Mouse (Mus musculus) naive thymus-derived CD4-positive, alpha-beta T cell, adult 2 months (primary cell): ENCODE measurements around the gene Gfra4.

ENCODE experiments used
- DNase-seq: peaks from one replicate; pipeline ENCODE4 v3.0.0-alpha.2; 2011; ENCODE audit warnings: low read depth

The Gfra4 gene

GRCm38 (mm10) chr2:131042988-131043387, at the start of gene Gfra4:
Gene Gfra4, minus strand, starts transcription at chr2:131043088.
- DNase-seq = no peak

- no peak for DNase-seq
Measured at GRCm38 (mm10) chr2:131090852-131091251, 48.0 kb upstream of the Gfra4 start.

DNA sequence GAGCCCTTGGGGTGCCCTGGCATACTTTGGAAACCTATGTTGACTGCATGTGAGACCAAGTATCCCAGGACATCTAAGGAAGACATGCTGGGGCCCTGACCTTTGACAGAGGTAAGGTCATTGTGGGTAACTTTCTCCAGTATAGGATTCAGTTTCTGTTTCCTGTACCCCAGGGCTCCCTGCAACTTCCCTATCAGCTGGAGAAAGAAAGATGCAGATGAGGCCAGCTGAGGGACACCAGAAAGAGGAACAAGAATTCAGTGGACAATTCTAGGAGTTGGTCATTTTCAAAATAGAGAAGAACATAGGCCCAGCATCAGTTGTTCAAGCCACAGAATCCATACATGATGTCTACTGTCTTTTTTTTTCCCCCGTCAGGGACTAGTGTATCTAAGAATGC, 46.7 kb upstream of the Gfra4 start:
- DNase-seq = no peak

- DNase-seq = no peak
Measured at GRCm38 (mm10) chr2:131088581-131088980, 45.7 kb upstream of the Gfra4 start.

- no peak for DNase-seq
Measured at GRCm38 (mm10) chr2:131086667-131087390, 43.9 kb upstream of the Gfra4 start, which contains the start of gene Siglec1. Gene Siglec1, minus strand, starts transcription at chr2:131086765.

DNA sequence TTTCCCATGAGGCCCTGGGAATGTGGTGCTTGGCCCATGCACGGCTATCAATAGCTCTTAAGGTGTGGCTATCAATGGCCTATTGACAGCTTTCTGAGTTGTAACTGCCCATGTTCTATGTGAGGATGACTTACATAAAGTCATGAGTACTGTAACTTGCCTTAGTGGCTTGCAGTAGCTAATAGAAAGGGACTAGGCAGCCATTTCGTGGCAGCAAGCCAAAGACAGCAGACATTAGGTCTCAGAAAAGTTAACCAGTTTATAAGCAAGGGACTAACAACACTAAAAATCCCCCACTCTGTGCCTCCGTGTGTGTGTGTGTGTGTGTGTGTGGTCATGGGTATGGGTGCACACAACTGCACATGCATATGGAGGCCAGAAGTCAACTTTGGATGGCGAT, 41.3 kb upstream of the Gfra4 start:
- DNase-seq = no peak

- DNase-seq = no peak
Measured at GRCm38 (mm10) chr2:131080507-131080906, 37.6 kb upstream of the Gfra4 start.

GRCm38 (mm10) chr2:131072536-131072935, 29.6 kb upstream of the Gfra4 start:
- DNase-seq = no peak

DNA sequence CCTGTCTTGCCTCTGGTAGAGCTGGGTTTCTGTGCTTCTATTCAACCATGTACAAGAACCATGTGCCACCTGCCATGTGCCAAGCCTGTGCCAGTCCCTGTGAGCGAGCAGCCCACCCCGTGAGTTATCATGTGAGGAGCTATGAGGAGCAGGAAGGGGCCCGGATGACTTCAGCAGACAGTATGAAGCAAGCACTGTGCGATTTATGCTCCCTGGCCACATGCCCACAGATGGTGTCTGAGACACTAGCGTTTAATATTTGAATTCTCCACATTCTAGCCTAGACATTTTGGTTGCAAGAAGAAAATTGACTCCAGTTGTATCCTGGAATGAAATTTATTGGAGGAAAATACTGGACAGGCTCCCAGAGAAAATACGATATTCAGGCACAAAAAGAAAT, 24.6 kb upstream of the Gfra4 start:
- no peak for DNase-seq

DNA sequence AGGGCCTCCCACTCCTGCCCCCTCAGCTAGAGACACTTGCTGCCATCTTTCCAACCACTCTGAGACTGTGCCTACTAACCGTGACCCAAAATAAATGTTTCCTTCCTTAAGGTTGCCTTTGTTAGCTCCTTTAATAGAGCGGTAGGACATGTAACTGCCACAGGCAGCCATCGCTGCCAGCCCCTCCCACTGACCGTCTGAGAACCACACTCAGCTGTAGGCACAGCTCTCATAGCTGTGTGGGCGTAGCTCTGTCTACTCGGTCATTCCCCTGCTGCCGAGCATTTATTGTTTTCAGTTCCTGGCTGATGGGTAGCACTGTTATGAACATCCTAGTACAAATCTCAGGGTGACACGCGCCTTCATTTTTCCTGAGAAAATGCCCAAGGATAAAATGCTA, 23.5 kb upstream of the Gfra4 start:
- DNase-seq = no peak

DNA sequence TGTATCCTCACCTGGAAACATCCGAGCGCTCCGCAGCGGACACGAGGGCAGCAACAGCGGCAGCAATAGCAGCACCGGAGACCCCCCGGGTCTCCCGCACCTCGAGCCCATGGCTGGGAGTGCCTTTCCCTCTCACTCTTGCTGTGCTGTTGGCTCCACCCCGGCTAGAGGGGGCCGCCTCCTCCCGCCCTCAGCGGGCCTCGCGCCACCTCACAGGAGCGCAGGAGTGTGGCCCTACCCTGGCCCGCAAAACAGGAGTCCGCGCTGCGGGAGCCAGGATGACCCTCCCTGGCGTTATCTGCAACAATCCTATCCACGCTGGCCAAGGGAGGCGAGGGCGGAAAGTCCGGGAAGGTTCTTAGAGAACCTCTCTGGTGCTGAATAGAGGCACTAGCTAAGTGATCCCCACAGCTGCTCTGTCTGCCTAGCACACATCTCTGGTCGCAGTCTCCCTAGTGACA, 20.5 kb upstream of the Gfra4 start, which contains the start of gene Adam33:
Adam33 (minus strand) TSS at position 411 of the 461 bp plus-strand sequence.
- DNase-seq = no peak

DNA sequence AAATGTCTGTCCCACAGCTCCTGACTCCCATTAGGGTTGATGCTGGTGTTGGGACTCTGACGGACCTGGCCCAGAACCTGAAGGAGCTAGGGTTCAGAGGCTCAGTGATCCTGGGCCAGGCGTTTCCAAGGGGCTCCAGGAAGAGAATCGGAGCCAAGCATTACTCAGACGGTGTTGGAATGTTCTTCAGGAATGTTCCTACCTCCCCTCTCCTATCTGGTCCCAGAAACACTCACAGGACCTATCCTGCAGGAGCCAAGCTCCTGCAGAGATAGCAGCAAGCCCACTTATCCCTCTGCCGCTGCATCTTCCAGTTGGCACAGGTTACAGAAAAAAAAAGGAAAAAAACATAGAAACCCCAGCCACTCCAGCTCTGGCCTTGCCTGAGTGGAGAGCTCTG, 18.7 kb upstream of the Gfra4 start:
- DNase-seq = no peak

DNA sequence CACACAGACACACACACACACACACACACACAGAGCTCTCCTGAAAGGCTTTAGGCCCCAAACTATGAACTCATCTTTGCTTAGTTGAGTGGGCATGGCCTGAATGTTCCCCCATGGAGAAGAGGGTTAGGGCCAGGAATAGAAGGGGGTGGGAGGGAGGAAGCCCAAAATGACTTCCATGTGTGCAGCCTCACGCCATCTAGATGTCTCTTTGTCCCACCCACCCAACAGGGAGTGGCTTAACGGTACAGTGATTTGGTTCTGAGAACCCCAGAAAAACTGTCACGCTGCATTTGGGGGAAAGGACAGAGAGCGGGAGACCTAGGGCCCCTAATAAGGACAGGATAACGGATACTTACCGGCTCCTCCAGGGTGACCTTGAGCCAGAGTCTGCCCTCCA, 17.9 kb upstream of the Gfra4 start:
- DNase-seq = no peak

DNA sequence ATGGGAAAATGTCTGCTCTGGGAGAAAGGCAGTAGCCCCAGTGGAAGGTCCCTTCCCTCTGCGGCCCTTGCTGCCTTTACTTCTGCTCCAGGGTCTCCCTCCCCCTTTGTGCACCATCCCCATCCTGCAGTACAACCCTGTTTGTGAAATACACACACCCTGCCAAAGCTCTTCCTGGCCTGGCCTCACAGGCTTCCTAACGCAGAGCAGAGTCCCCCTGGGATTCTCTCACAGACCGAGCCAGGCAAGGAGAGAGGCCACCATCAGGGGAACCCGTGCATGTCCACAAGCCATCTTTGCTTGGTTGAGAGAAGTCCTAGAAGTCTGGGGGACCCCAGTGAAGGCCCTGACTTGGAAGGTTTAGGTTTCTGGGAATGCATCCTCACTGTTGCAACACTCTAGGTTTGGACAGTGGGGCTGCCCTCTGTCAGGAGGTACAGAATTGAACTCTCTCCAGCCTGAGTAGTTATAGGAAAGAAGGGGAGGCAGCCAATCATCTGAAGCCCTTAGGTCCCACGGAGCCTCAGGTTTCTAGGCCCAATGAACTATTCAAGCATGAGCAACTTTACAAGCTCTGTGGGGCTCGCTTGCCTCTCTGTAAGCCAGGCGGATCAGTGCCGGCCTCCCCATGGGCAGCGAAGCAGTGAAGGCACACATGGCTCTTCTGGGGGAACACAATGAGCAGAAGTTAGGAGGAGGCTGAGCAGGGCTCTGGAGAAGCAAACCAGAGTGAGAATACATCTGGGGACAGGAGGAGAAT, 17.1 kb upstream of the Gfra4 start:
- no peak for DNase-seq

DNA sequence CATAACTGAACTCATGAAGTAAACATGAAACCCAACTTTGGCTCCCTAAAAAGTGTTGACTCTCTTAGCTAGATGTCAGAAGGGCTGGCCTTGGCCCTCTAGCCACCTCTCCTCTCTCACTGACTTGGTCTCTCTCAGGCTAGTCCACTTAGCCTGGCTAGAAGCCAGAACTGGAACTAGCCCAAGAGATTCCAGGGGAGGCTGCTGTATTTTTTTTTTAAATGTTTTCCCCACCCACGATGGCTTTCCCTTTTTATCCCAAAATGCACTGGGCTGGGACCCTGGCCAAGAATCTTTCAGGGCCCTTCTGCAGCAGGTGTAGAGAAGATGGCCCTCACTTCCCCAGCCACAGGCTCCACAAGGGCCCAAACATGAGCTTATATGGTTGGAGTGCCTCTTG, 16.5 kb upstream of the Gfra4 start:
- no peak for DNase-seq

- DNase-seq = no peak
Measured at GRCm38 (mm10) chr2:131058672-131059071, 15.8 kb upstream of the Gfra4 start.

GRCm38 (mm10) chr2:131056191-131056590, 13.3 kb upstream of the Gfra4 start:
- DNase-seq = peak; percentile 17

DNA sequence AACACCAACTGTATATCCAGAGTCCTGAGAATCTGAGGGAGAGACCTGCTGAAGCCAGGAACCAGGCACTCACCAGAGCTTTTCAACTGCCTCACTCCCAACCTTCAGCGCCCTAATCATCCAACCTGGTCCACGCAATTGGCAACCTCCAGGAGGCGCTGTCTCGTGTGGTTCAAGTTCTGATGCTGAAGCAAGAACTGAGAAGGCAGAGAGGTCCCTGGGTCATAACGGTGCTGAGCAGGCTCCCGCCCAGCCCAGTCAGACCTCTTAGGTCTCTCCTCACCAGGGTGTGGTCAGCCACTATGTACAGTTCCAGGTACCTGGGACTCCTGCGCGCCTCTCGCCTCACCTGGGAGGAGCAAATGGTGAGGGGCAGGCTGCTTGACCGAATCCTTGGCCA, 12.7 kb upstream of the Gfra4 start:
- DNase-seq = peak; percentile 42

DNA sequence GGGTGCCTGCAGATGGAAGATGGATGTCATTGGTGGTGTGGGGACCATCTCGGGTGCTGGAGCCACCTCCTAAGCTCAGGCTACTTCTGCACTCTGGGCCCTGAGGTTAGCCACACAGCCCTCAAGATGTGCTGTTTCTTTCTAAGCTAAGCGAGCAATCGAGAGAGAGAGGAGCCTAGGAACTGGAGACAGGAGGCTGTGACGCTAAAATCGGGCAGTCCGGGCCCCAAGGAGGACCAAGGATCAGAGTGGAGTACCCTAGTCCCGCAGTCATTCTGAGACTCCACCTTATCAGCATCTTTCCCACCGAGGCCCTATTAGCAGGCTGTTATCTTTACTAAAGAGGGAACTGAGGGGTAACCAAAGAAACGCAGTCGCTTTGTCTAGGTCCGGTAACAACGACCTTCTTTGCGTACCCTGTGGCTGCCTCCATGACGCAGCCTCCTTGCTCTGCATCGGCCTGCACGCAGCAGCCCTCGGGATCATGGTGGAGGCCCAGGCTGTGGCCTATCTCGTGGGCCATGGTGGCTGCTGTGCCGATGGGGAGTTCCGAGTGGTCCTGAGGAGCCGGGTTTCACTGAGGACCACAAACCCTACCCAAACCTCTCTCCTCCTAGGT, 11.9 kb upstream of the Gfra4 start:
- DNase-seq = no peak

- DNase-seq = no peak
Measured at GRCm38 (mm10) chr2:131053851-131054645, 11.2 kb upstream of the Gfra4 start.

DNA sequence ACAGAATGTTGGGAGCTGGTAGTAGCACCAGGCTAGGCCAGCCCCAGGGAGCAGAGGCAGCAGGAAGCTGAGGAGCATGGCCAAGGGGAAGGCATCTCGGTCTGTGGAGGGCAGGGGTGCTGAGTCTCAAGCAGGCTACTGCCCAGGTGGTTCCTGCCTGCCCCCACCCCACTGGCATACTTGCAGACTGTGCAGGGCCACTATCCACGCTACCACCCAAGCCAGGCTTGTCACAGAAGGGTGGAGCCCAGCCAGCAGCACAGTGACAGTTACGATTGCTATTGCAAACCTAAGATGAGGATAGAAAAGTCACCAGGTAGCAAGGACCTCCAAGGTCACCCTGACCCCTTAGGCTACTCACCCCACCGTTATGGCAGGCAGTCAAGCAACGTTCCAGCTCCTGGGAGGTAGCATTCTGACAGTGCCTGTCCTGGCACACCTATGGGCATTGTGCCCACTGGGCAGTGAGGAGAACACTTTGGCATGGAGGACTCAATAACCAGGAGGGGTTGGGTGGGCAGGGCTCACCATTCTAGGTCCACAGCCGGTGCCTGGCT, 10.1 kb upstream of the Gfra4 start:
- no peak for DNase-seq

DNA sequence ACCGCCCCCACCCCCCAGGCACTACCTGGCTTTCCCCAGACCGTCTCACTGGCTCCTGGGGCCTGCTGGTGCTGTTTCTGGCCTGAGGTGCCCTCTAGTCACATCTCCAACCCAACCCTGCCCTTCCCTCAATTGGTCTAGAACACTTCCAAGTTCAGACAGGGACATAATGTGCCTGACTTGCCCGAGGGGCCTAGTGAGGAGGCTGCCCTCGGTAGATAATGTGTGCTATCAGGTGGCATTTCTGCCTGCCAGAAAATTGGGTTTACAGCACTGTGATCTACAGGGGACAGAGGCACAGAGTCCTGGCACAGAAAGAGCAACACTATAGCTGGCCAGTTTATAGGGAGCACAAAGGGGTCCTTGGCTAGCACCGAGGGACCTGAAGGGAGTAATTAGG, 9.2 kb upstream of the Gfra4 start:
- no peak for DNase-seq
